In the genomic region with DNA sequence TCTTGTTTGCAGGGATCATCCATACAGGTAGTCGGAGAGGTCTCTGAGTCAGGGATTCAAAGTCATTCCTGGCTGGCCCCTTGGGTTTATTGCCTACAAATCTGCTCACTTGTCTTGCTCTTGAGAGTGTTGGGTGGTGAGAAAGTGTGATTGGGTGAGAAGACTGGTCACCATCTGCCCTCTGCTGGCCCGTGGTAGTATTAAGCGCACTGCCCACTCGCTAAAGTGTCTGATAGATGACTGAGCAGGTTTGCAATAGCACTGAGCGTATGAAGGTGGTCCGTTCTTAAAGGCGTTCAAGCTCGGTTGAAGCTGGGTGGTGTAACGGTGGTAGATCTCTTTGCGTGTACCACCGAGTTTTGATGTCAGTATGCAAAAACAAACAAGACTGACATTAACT, we compare ENCODE assay signal across 8 mouse cellular contexts. TPM values are rescaled to one million over a fixed set of nuclear protein-coding genes. Genes with fewer than 3 reads are reported as not detected.
A peak's percentile ranks its signal among the peaks of the same experiment; 100 is the strongest.
DNase-seq lines count a peak whose midpoint lies in the region; ATAC-seq and TF ChIP-seq lines count a peak whose summit lies in the region.

No protein-coding gene starts in this region.

- in situ Hi-C loops in ES-E14 (cut with MboI; ENCODE audit: low sequenced_read_pairs in 2 of 2, unreplicated experiment in 2 of 2), result loop anchor here (10.0 to 25.0 kb wide), 2 partner anchors 292 to 475 kb away; no protein-coding TSS in a partner anchor

- H3K27ac ChIP-seq in ES-E14 (ENCODE audit: insufficient read depth, low read depth, low read length, poor library complexity, severe bottlenecking), result no peak overlapping the region
- no peak overlapping the region for H3K27ac ChIP-seq in forebrain, embryonic 16.5 days (ENCODE audit: low read length)
- no peak overlapping the region for H3K27ac ChIP-seq in olfactory bulb, adult 2 months (ENCODE audit: insufficient read depth, low read depth, low read length)

- no peak for TF ChIP-seq POLR2A in olfactory bulb, adult 2 months (IDR thresholded peaks at IDR 0.05; ENCODE audit: insufficient read depth, low read depth, low read length)

- H3K9me3 ChIP-seq in ES-E14 (ENCODE audit: control insufficient read depth, insufficient read depth, low read depth, low read length), result no peaks in the 10 kb centered on the region
- H3K9me3 ChIP-seq in forebrain, embryonic 16.5 days (ENCODE audit: control insufficient read depth, low read length), result no peaks in the 10 kb centered on the region

- intact Hi-C loops in heart, postnatal 36 days (cut with DNase I), result loop anchor here (1.0 to 5.0 kb wide), 4 partner anchors 115 to 289 kb away; no protein-coding TSS in a partner anchor

- peak overlapping the region; percentile 66 for H3K4me2 ChIP-seq in forebrain, embryonic 16.5 days (ENCODE audit: low read length)

- H3K4me3 ChIP-seq in ES-E14 (ENCODE audit: insufficient read depth in 1 of 2, low read depth in 1 of 2, low read length in 2 of 2, poor library complexity in 1 of 2, severe bottlenecking in 1 of 2), result peak overlapping the region; percentile 63 to 97
- peak overlapping the region; percentile 41 for H3K4me3 ChIP-seq in forebrain, embryonic 16.5 days (replicated peaks; ENCODE audit: low read length)
- peak overlapping the region; percentile 25; the same call in 1 of the 2 replicates for H3K4me3 ChIP-seq in olfactory bulb, adult 2 months (ENCODE audit: insufficient read depth, low read depth, low read length)

- DNase-seq in ES-E14 (ENCODE audit: low read depth, low spot score), result no peak
- peak; percentile 87 to 91 for DNase-seq in cerebellum, adult 18-20 months
- DNase-seq in heart, postnatal 36 days, result peak; percentile 85 to 87
- peak; percentile 69 to 93 for DNase-seq in layer of hippocampus, adult 18-20 months (ENCODE audit: low spot score in 2 of 2)
- DNase-seq in lung, adult 18-20 months, result peak; percentile 86 to 87
- DNase-seq in thymus, adult 18-20 months, result peak; percentile 19 to 24

- WGBS in forebrain, embryonic 16.5 days, result 5% methylated on average over 11 of the region's 11 CpGs
- WGBS in olfactory bulb, adult 2 months, result 4% methylated on average over 11 of the region's 11 CpGs

- TF ChIP-seq CTCF in olfactory bulb, adult 2 months (IDR thresholded peaks at IDR 0.05; ENCODE audit: insufficient read depth, low read depth, low read length), result peak; percentile 49; the same call in 1 of the 2 replicates

- H3K27me3 ChIP-seq in forebrain, embryonic 16.5 days (replicated peaks; ENCODE audit: control insufficient read depth, insufficient read depth, low read length), result peaks cover 8% of the 10 kb centered on the region; the same call in 1 of the 2 replicates

- no peaks in the 10 kb centered on the region for H3K36me3 ChIP-seq in ES-E14 (ENCODE audit: control insufficient read depth, insufficient read depth, low read length, poor library complexity, severe bottlenecking)
- H3K36me3 ChIP-seq in forebrain, embryonic 16.5 days (ENCODE audit: control insufficient read depth, insufficient read depth), result no peaks in the 10 kb centered on the region

- H3K9ac ChIP-seq in ES-E14 (ENCODE audit: insufficient read depth, low read depth, low read length, poor library complexity, severe bottlenecking), result peak overlapping the region; percentile 46; the same call in 1 of the 2 replicates
- H3K9ac ChIP-seq in forebrain, embryonic 16.5 days (replicated peaks; ENCODE audit: low read depth, low read length), result no peak overlapping the region; the same call in 1 of the 2 replicates

- ATAC-seq in forebrain, embryonic 16.5 days, result peak; percentile 90

- no peaks in the 10 kb centered on the region for H3K4me1 ChIP-seq in ES-E14 (ENCODE audit: control insufficient read depth in 2 of 2, insufficient read depth in 2 of 2, low read length in 2 of 2, poor library complexity in 1 of 2)
- H3K4me1 ChIP-seq in forebrain, embryonic 16.5 days (replicated peaks; ENCODE audit: control insufficient read depth, insufficient read depth, low read length), result peaks cover 9% of the 10 kb centered on the region
- H3K4me1 ChIP-seq in olfactory bulb, adult 2 months (ENCODE audit: control insufficient read depth, insufficient read depth, low read length), result peaks cover 5% of the 10 kb centered on the region

TF ChIP-seq in ES-E14, 5 proteins besides CTCF, POLR2A, EP300 and RAD21:
- TF ChIP-seq HCFC1 (IDR thresholded peaks at IDR 0.05; ENCODE audit: borderline replicate concordance, insufficient read depth, low read length) (no peak), MAFK (IDR thresholded peaks at IDR 0.05; ENCODE audit: insufficient read depth, low read depth, low read length) (peak; percentile 66), ZC3H11A (IDR thresholded peaks at IDR 0.05; ENCODE audit: borderline replicate concordance, low read depth, low read length) (peak; percentile 65)
TF ChIP-seq in ES-E14: peak in this region for 2.

RNA-seq across cellular contexts. Expression of a gene that starts 6.8 kb away (rescaled TPM):
- 7.2 and 9.4 TPM in 2 replicates for total RNA-seq in ES-E14 (2012; rRNA removed)
- polyA plus RNA-seq in forebrain, embryonic 16.5 days (2015; fragmentation: Nextera tagmentation; extraction: Ambion mirVana), result 0.17 TPM in 1 of 2 replicates, not detected in the other
- total RNA-seq in heart, postnatal 36 days (2021), result 1 to 10 TPM; 4.1 to 7.0 TPM
- total RNA-seq in layer of hippocampus, adult 18-20 months (2021), result 1 to 10 TPM in 1 of 2 experiments, under 1 TPM in 1; 0.89 to 1.6 TPM
- polyA plus RNA-seq in olfactory bulb, adult 2 months (2012; ENCODE audit: insufficient read depth, insufficient read length, low replicate concordance, missing spikeins), result not detected in 2 replicates

RNA-seq across cellular contexts. Expression of a gene that starts 14.5 kb away (rescaled TPM):
- 1.1 and 1.3 TPM in 2 replicates for total RNA-seq in ES-E14 (2012; rRNA removed)
- polyA plus RNA-seq in forebrain, embryonic 16.5 days (2015; fragmentation: Nextera tagmentation; extraction: Ambion mirVana), result 21.7 and 23.9 TPM in 2 replicates
- 10 to 100 TPM; 44.5 to 47.7 TPM for total RNA-seq in heart, postnatal 36 days (2021)
- 100 to 1,000 TPM in 1 of 2 experiments, 10 to 100 TPM in 1; 99.5 to 101 TPM for total RNA-seq in layer of hippocampus, adult 18-20 months (2021)
- polyA plus RNA-seq in olfactory bulb, adult 2 months (2012; ENCODE audit: insufficient read depth, insufficient read length, low replicate concordance, missing spikeins), result not detected in 2 replicates

RNA-seq across cellular contexts. Expression of a gene that starts 24.8 kb away (rescaled TPM):
- total RNA-seq in ES-E14 (2012; rRNA removed), result 2.8 and 5.0 TPM in 2 replicates
- polyA plus RNA-seq in forebrain, embryonic 16.5 days (2015; fragmentation: Nextera tagmentation; extraction: Ambion mirVana), result 0.43 and 0.52 TPM in 2 replicates
- 1 to 10 TPM; 1.8 to 4.1 TPM for total RNA-seq in heart, postnatal 36 days (2021)
- under 1 TPM; 0.18 to 0.25 TPM for total RNA-seq in layer of hippocampus, adult 18-20 months (2021)
- not detected in 2 replicates for polyA plus RNA-seq in olfactory bulb, adult 2 months (2012; ENCODE audit: insufficient read depth, insufficient read length, low replicate concordance, missing spikeins)

Comparison
In these comparisons a context has a peak if more than half of its experiments do, and no peak if none do; other contexts are left out.
1. H3K4me3 ChIP-seq: peak in every context shown above with its lines; median percentile 80 in ES-E14; 41 in forebrain, embryonic 16.5 days; 25 in olfactory bulb, adult 2 months.
2. RNA of a gene that starts 14.5 kb away (total RNA-seq): 99.5 to 101 TPM in layer of hippocampus, adult 18-20 months and 44.5 to 47.7 TPM in heart, postnatal 36 days; 1.1 to 1.3 TPM in ES-E14; every median in the first group is over 10 times any median in the second.